16 mouse cellular contexts compared by ENCODE assay signal in the genomic region with DNA sequence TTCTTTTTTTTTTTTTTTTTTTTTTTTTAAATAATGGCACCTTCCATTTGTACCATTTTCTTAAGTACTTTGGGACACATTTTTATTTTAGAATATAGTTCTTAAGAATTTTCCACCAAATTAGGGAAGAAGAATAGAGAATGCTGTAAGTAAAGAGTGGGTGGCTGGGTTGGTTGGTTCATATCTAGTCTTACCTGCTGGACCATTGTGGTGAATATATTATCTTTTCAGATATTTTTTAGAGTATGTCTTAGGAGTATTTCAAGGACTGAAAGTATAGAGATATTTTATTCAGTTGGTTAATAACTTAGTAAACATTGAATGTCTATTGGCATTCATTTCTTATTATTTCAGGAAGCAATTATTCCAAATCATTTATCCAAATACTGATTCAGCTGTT.
"Had no signal": no experiment of that assay in that cellular context is flagged by ENCODE, and none has a peak within 500 bp of the region (broad histone marks: within the 10 kb centered on the region; RNA-seq: fewer than 3 reads in every experiment).

No protein-coding gene starts in this region.

- H3K27ac ChIP-seq: neural tube, embryonic 13.5 days; neural tube, embryonic 15.5 days; stomach, embryonic 15.5 days; stomach, postnatal 0 days had no signal

- H3K27me3 ChIP-seq: neural tube, embryonic 13.5 days; neural tube, embryonic 15.5 days; stomach, embryonic 15.5 days had no signal

- H3K36me3 ChIP-seq: neural tube, embryonic 15.5 days; stomach, embryonic 15.5 days had no signal

- H3K4me3 ChIP-seq: neural tube, embryonic 13.5 days; neural tube, embryonic 15.5 days; stomach, embryonic 15.5 days had no signal

- H3K9me3 ChIP-seq: neural tube, embryonic 13.5 days; neural tube, embryonic 15.5 days; stomach, embryonic 15.5 days had no signal

- H3K4me1 ChIP-seq: neural tube, embryonic 13.5 days; neural tube, embryonic 15.5 days; stomach, embryonic 15.5 days had no signal

- H3K4me2 ChIP-seq: neural tube, embryonic 13.5 days; neural tube, embryonic 15.5 days; stomach, embryonic 15.5 days had no signal

- H3K9ac ChIP-seq: neural tube, embryonic 13.5 days; neural tube, embryonic 15.5 days; stomach, embryonic 15.5 days had no signal

- DNase-seq: retina, postnatal 1 day; right cerebral cortex, adult 18-20 months; right cerebral cortex, postnatal 14 days; right cerebral cortex, postnatal 25 days; right cerebral cortex, postnatal 4 days; spleen, adult 18-20 months; thymus, adult 18-20 months; thymus, adult 2 months; thymus, postnatal 14 days; thymus, postnatal 25 days; thymus, postnatal 36 days; thymus, postnatal 4 days had no signal
